Mouse (Mus musculus) heart, embryonic 10.5 days (tissue): ENCODE measurements around the gene Peli2. TPM values are rescaled to one million over a fixed set of nuclear protein-coding genes. Genes with fewer than 3 reads are reported as not detected.

Experiments
- DNase-seq: peaks from one replicate; pipeline ENCODE4 v3.0.0-alpha.2; 2017; ENCODE audit warnings: low spot score
- H3K27ac ChIP-seq: fragments of 300-500 bp; sonication (generic); 2 replicates; pipeline ENCODE4 v1.5.1; 2016; ENCODE audit warnings: mild to moderate bottlenecking
- H3K27me3 ChIP-seq: fragments of 300-500 bp; sonication (generic); 2 replicates; pipeline ENCODE4 v1.6.1; 2016; ENCODE audit warnings: mild to moderate bottlenecking; ENCODE audit not compliant: poor library complexity, insufficient read depth, severe bottlenecking
- H3K36me3 ChIP-seq: fragments of 300-500 bp; sonication (generic); 2 replicates; pipeline ENCODE4 v1.6.1; 2016; ENCODE audit warnings: mild to moderate bottlenecking, moderate library complexity
- H3K4me1 ChIP-seq: fragments of 300-500 bp; sonication (generic); 2 replicates; pipeline ENCODE4 v1.6.1; 2016; ENCODE audit warnings: mild to moderate bottlenecking
- H3K4me3 ChIP-seq: fragments of 300-500 bp; sonication (generic); 2 replicates; pipeline ENCODE4 v1.5.1; 2016; ENCODE audit warnings: mild to moderate bottlenecking, moderate library complexity
- H3K9me3 ChIP-seq: fragments of 300-500 bp; sonication (generic); 2 replicates; pipeline ENCODE4 v1.6.1; 2016; ENCODE audit warnings: mild to moderate bottlenecking, moderate library complexity
- WGBS: fragments of 180-500 bp; shearing (Covaris S2); methylation state at CpG from one replicate; pipeline ENCODE4 v1.1.7; 2016; 5-methylcytosine and 5-hydroxymethylcytosine counted together
- polyA plus RNA-seq: library from polyadenylated mRNA; unstranded; fragments of >200 nt; fragmentation: Nextera tagmentation; extraction: Ambion mirVana; gene quantifications from 2 replicates; pipeline ENCODE4 v1.2.1, GENCODE M21; 2016

Gene Peli2
- polyA plus RNA-seq, 1 experiment from 2014 or later = 5.0 TPM

DNA sequence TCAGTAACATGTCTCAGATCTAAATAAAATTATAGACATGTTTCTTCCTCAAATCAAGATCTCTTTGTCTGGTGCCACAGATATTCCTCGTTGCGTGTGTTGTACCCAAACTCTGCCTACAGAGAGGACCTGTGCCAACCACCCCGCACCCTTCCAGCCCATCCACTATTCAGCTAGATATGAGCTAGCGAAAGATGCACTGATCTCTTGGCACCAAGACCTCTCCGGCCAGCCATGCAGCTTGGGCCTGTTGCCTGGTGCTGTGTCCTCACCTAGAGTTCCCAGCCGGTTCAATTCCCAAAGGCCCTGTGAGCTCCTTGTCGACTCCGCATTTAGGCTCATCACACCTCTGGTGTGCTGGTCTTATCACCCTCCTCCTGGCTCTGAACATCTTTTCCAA, 134.1 kb downstream of the Peli2 start:
- H3K27me3 ChIP-seq = peaks cover 72% of the 10 kb centered on the region
- no peak overlapping the region for H3K27ac ChIP-seq
- no peak for DNase-seq
- H3K9me3 ChIP-seq = no peaks in the 10 kb centered on the region
- no peak overlapping the region for H3K4me3 ChIP-seq
- WGBS = 81% methylated on average over 8 of the region's 8 CpGs
- peaks cover 3% of the 10 kb centered on the region; the same call in 1 of the 2 replicates for H3K36me3 ChIP-seq
- no peaks in the 10 kb centered on the region for H3K4me1 ChIP-seq

DNA sequence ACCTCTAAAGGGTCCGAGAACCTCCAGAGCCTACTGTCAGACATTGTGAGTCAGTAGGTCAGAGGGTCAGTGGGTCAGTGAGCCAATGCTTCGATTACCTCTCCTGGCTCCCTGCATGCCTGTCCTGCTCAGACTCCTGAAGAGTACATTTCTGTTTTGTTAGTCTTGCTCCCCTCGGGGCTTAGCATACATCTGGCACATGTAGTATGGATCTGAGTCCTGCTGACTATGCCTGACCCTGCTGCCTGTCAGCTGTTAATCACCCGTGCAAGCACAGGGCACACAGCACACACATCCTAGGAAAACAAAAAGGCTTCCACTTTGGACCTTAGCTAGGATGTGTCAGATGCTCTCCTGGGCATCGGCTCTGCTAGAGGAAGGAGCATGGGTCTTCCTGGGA, 134.7 kb downstream of the Peli2 start:
- no peak overlapping the region for H3K27ac ChIP-seq

GRCm38 (mm10) chr14:48257759-48258158, 137.1 kb downstream of the Peli2 start:
- no peak for DNase-seq
- Histone ChIP-seq H3K4me3 (no peak overlapping the region), H3K27ac (no peak overlapping the region), H3K36me3 (peaks cover 3% of the 10 kb centered on the region; the same call in 1 of the 2 replicates), H3K4me1 (no peaks in the 10 kb centered on the region), H3K9me3 (no peaks in the 10 kb centered on the region), H3K27me3 (peaks cover 60% of the 10 kb centered on the region)
- WGBS = 74% methylated on average over 7 of the region's 7 CpGs

More for the DNA sequence above, 134.7 kb downstream of the Peli2 start:
- H3K4me3 ChIP-seq = no peak overlapping the region
- peaks cover 3% of the 10 kb centered on the region; the same call in 1 of the 2 replicates for H3K36me3 ChIP-seq
- no peaks in the 10 kb centered on the region for H3K9me3 ChIP-seq
- DNase-seq = no peak
- H3K27me3 ChIP-seq = peaks cover 70% of the 10 kb centered on the region
- WGBS = 60% methylated on average over 5 of the region's 5 CpGs
- no peaks in the 10 kb centered on the region for H3K4me1 ChIP-seq

DNA sequence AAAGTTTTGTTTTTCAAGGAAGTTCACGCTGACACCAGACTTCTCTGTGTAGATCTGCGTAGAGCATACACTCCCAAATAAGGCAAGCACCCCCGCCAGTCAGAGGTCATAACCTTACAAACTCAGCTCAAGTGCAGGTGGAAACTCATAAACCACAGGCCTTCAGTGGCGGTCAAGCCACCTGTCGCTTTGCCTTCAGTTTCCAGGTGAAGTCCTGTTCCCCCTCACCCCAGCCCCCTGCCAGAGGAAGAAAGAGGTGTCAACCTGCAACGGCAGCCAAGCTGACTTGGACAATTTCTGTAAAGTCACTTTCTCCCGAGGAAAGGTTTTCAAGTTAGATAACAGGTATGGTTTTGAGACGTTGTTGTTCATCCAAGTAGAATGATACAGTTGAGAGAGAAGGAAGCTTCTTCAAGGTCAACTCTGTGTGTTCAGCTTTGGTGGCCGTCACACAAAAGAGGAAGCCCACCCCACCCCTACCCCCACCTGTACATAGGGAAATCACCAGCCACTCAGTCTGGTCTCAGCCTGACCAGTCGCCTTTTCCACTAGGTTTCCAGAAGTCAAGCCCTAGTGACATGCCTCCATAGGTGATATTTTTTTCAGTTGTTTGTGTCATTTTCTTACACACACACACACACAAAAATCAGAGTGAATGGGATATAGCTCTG, 138.2 kb downstream of the Peli2 start:
- 78% methylated on average over 10 of the region's 10 CpGs for WGBS
- Histone ChIP-seq H3K9me3 (no peaks in the 10 kb centered on the region), H3K36me3 (peaks cover 3% of the 10 kb centered on the region; the same call in 1 of the 2 replicates), H3K27ac (no peak overlapping the region), H3K4me1 (no peaks in the 10 kb centered on the region), H3K27me3 (peaks cover 60% of the 10 kb centered on the region), H3K4me3 (no peak overlapping the region)
- DNase-seq = no peak

DNA sequence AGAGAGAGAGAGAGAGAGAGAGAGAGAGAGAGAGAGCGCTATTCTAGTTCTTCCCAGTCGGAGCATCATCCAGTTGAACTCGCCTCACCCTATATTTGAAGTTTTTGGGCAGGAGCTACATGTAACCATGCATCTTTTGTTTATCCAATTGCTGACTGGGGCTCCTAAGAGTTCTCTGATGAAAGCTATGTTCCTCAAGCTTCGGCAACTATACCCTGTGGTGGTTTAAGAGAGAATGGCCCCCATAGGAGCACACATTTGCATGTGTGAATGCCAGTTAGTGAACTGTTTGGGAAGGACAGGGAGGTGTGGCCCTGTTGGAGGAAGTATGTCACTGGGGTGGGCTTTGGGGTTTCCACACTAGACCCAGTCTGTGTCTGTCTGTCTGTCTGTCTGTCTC, 142.5 kb downstream of the Peli2 start:
- no peaks in the 10 kb centered on the region for H3K9me3 ChIP-seq
- H3K27ac ChIP-seq = no peak overlapping the region
- H3K36me3 ChIP-seq = no peaks in the 10 kb centered on the region
- H3K4me3 ChIP-seq = no peak overlapping the region
- H3K4me1 ChIP-seq = no peaks in the 10 kb centered on the region
- H3K27me3 ChIP-seq = peaks cover 42% of the 10 kb centered on the region; the same call in 1 of the 2 replicates
- DNase-seq = no peak
- 90% methylated on average over 4 of the region's 4 CpGs for WGBS

- DNase-seq = no peak
- Histone ChIP-seq H3K4me1 (no peaks in the 10 kb centered on the region), H3K4me3 (no peak overlapping the region), H3K36me3 (no peaks in the 10 kb centered on the region), H3K27ac (no peak overlapping the region), H3K27me3 (peaks cover 31% of the 10 kb centered on the region; the same call in 1 of the 2 replicates), H3K9me3 (no peaks in the 10 kb centered on the region)
- WGBS = 78% methylated on average over 6 of the region's 6 CpGs
These were observed 146.1 kb downstream of the Peli2 start for GRCm38 (mm10) chr14:48266710-48267109.

- Histone ChIP-seq H3K36me3 (no peaks in the 10 kb centered on the region), H3K9me3 (no peaks in the 10 kb centered on the region), H3K27me3 (peaks cover 13% of the 10 kb centered on the region; the same call in 1 of the 2 replicates), H3K4me3 (no peak overlapping the region), H3K27ac (no peak overlapping the region), H3K4me1 (no peaks in the 10 kb centered on the region)
- DNase-seq = no peak
- WGBS = 78% methylated on average over 1 of the region's 1 CpGs
These were observed 157.7 kb downstream of the Peli2 start for GRCm38 (mm10) chr14:48278291-48278690.

DNA sequence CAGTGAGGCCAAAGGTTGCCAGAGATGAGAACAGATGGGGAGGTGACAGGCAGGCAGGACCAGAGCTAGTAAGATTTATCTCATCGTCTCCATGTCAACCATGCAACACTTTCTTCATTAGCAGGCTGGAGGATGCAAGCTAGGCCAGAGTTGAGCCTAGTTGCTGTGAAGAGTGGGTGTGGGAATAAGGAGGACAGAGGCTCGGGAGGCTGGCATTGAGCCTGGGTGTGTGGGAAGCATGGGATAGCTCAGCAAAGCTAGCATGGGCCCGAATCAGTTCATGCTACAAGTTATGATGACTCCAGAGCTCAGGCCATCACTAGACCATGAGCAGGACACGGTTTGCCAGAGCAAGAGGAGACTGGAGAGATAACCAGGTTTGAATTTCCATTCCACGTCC, 166.3 kb downstream of the Peli2 start:
- Histone ChIP-seq H3K27ac (no peak overlapping the region), H3K9me3 (no peaks in the 10 kb centered on the region), H3K27me3 (peaks cover 21% of the 10 kb centered on the region; the same call in 1 of the 2 replicates), H3K4me3 (no peak overlapping the region), H3K36me3 (no peaks in the 10 kb centered on the region), H3K4me1 (no peaks in the 10 kb centered on the region)
- WGBS = 86% methylated on average over 5 of the region's 5 CpGs
- no peak for DNase-seq

DNA sequence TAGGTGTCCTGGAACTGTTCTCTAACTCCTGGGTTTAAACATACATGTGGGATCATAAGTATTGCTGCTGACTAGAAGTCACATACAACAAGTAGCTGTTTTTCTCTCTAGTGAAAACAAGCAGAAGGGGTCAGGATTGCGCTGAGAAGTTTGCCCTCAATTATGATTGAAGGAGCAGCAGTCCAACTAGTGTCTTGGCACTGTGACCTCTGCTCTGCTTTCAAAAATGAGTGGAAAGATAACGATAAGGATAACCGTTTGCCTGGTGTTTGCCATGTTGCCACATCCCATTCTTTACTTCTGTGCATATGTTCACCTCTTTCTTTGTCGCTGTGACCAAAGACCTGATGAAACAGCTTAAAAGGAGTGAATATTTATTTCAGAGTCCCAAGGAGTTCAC, 167.0 kb downstream of the Peli2 start:
- H3K9me3 ChIP-seq = no peaks in the 10 kb centered on the region
- no peak for DNase-seq
- H3K27me3 ChIP-seq = peaks cover 16% of the 10 kb centered on the region; the same call in 1 of the 2 replicates
- no peak overlapping the region for H3K27ac ChIP-seq
- no peaks in the 10 kb centered on the region for H3K4me1 ChIP-seq
- no peaks in the 10 kb centered on the region for H3K36me3 ChIP-seq
- 84% methylated on average over 4 of the region's 4 CpGs for WGBS
- no peak overlapping the region for H3K4me3 ChIP-seq

DNA sequence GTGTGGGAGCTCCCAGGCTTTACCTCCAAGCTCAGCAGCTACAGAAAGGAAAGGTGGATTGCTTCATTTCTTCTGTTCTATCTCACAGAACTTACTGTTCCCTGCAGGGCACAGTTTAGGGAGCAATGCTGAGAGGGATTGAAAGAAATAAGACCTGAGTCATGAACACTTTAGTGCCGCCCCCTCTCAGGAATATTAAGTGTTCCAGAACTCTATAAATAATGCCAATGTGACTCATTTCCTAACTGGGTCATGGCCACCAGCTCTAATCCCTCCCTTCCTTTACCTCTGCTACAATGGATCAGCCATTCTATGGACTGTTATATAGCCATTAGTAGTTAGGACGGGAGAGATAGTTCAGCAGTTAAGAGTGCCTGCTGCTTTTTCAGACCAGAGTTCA, 168.0 kb downstream of the Peli2 start:
- Histone ChIP-seq H3K27ac (no peak overlapping the region), H3K9me3 (no peaks in the 10 kb centered on the region), H3K36me3 (no peaks in the 10 kb centered on the region), H3K27me3 (peaks cover 15% of the 10 kb centered on the region; the same call in 1 of the 2 replicates), H3K4me1 (no peaks in the 10 kb centered on the region), H3K4me3 (no peak overlapping the region)
- no peak for DNase-seq
- WGBS = 83% methylated on average over 2 of the region's 2 CpGs

DNA sequence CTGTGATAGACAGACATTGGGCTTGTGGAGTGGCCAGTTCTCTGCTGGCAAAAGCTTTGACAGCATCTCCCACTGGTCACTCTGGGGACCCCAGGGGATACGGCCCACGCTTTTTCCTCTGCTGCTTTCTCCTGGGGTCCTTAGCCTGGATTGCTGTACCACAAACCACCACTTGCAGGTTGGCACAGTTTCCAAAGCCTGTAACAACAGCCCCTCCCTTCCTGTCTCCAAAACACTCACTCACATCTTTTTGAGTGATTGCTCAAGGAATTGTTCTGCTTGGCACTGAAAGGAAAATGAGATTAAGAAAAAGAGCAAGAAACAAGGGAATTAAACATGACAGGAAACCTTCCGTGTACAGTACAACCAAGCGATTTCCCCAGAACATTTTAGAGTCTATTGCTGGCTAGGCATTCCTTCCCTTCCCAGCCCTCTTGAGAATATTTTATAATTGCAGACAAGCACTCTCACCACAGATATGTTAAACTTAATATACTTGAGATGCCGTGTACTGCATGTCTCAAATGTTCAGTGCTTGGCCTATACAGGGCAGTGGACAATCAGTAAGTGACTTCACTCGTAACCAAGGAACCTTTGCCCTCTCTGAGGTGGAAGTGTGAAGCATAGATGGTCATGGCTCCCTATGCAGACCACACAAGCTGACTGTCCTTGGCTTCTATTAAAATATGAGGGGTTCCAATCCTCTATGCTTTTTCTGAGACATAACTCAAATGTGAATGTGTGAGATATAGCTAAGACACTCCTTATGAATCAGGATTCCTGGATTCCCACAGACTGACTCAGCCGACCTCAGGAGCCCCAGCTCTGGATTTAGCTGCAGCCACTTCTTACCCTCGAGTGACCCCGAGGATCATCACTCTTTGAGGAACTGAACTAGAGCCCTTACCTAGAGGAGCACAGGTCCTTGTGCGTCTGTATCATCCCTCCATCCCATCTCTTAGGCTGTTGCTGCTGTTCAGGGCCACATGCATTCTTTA, 169.3 kb downstream of the Peli2 start:
- 75% methylated on average over 10 of the region's 10 CpGs for WGBS
- no peaks in the 10 kb centered on the region for H3K4me1 ChIP-seq

DNA sequence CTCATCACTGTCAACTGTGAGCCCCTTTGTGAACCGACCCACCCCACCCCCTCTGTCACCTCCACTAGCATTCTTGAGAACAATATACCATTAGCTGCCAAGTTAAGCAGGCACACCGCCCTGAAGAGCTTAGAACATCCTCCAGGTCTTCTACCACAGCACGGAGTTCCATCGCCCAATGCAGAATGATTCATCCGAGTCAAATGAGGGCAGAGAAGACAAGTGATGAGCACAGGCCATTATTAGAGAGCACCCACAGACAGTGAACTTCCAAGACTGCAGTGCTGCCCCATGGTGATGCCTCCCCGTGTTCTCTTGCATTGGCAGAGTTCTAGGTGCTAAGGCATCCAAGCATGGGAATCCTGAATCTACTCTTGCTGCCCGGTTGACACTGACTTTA, 172.9 kb downstream of the Peli2 start:
- no peak overlapping the region for H3K4me3 ChIP-seq
- DNase-seq = no peak
- 79% methylated on average over 7 of the region's 7 CpGs for WGBS

More for the DNA sequence above, 169.3 kb downstream of the Peli2 start:
- Histone ChIP-seq H3K4me3 (no peak overlapping the region), H3K27ac (no peak overlapping the region), H3K9me3 (no peaks in the 10 kb centered on the region), H3K36me3 (no peaks in the 10 kb centered on the region), H3K27me3 (peaks cover 15% of the 10 kb centered on the region; the same call in 1 of the 2 replicates)
- DNase-seq = no peak

DNA sequence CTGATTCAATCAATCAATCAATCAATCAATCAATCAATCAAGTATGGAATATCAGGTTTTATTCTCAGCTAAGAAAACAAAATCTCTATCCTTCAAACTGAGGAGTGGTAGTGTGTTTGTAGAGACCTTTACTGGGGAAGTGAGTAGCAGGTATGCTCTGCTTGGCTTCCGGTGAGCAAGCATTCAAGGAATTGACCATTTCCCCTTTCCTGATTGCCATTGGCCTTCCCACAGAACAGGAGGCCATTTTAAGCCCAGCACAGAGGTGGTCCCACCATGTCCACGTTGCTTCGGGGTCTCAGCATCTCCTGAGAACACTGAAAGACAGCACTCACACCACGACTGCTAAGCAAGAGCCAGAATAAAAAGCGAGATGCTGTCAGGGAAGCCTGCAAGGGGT, 174.8 kb downstream of the Peli2 start:
- WGBS = 25% methylated on average over 5 of the region's 5 CpGs
- DNase-seq = no peak
- Histone ChIP-seq H3K36me3 (no peaks in the 10 kb centered on the region), H3K27me3 (no peaks in the 10 kb centered on the region), H3K27ac (peak overlapping the region; percentile 53; the same call in 1 of the 2 replicates), H3K4me1 (0 out of 2 replicates have a peak, but pooled peaks cover 10% of the 10 kb centered on the region), H3K9me3 (no peaks in the 10 kb centered on the region), H3K4me3 (peak overlapping the region; percentile 35; the same call in 1 of the 2 replicates)

More for the DNA sequence above, 172.9 kb downstream of the Peli2 start:
- H3K27ac ChIP-seq = no peak overlapping the region
- H3K4me1 ChIP-seq = 0 out of 2 replicates have a peak, but pooled peaks cover 10% of the 10 kb centered on the region
- H3K9me3 ChIP-seq = no peaks in the 10 kb centered on the region
- H3K27me3 ChIP-seq = no peaks in the 10 kb centered on the region; the same call in 1 of the 2 replicates
- H3K36me3 ChIP-seq = no peaks in the 10 kb centered on the region
